Mouse (Mus musculus): Measurements from ENCODE around the gene Vmn1r81.

Gene Vmn1r81

DNA sequence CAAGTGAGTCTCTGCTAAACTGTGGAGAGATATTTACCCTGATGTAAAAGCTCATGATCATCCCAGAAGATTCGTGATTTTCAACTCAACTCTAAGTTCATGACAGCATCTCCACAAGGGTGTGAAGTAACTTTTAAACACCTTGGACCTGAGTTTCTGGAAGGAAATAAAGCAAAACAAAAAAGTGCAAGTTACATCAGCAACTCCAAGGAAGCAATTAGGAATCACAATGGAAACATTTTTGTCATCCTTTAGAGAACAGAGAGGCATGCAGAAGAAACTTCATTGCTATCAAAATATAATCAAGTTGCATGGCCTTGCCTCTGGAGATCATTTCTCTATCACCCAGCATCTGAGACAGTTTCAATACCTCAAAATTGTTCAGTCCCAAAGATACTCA is at the start of gene Vmn1r81:
TSS of gene Vmn1r81 (minus strand) at position 101 of the 400 bp plus-strand sequence.
- no peak for DNase-seq (ENCODE audit: low read depth, low spot score)

DNA sequence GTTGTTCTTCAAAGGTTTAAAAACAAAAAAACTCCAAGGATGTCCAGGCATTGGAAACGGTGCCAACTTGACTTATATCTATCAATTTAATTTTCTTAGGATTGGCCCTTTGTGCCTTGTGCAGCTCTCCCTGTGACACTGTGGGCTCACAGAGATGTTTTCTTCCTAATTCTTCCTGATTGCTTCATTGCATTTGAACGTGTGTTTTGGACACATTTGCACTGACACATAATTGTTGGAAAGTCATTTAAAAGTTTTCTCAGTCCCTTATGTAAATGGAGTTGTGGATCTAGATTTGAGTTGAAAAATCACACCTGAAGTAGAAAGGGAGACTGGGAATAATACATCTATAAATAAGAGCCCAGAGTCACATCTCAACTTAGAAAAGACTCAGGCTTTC is 32.1 kb upstream of the Vmn1r81 start, which contains the start of gene Vmn1r82:
TSS of gene Vmn1r82 (plus strand) at position 301 of the 400 bp plus-strand sequence.
- no peak for DNase-seq (ENCODE audit: low read depth, low spot score)

DNA sequence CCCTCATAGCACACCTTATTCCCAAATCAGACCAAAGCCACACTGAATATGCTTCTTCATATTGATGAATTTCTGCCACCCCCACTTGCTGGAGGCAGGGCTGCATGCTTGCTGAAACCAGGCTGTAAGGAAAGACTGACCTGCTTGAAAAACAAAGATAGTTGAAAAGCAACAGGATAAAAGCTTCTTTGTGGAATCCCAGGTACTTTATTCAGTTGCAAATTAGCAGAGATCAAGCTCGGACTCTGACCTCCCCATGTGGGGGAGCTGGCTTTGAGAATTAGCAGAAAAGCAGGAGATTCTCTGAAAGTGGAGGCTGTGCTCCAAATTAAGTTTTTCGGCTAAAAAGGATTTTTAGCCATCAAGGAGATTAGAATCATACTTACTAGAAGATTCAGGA is 63.9 kb downstream of the Vmn1r81 start:
- DNase-seq (ENCODE audit: low read depth, low spot score), result no peak

Measured in 3T3-L1 (cell line).